11 mouse cellular contexts compared by ENCODE assay signal in genomic region chr15:101066920-101067696, GRCm38 (mm10). TPM values are rescaled to one million over a fixed set of nuclear protein-coding genes. Genes with fewer than 3 reads are reported as not detected.
A peak's percentile ranks its signal among the peaks of the same experiment; 100 is the strongest.
DNase-seq lines count a peak whose midpoint lies in the region; ATAC-seq and TF ChIP-seq lines count a peak whose summit lies in the region.
"Had no signal": no experiment of that assay in that cellular context is flagged by ENCODE, and none has a peak within 500 bp of the region (broad histone marks: within the 10 kb centered on the region; RNA-seq: fewer than 3 reads in every experiment).

No protein-coding gene starts in this region.

- no peak for ATAC-seq in lung, embryonic 15.5 days (ENCODE audit: borderline replicate concordance, extremely low read depth, low FRiP score, low TSS enrichment)
- ATAC-seq in forebrain, embryonic 14.5 days: peak; percentile 45; the same call in 1 of the 2 replicates
- no peak for ATAC-seq in kidney, embryonic 16.5 days (ENCODE audit: low FRiP score, low TSS enrichment)

- H3K4me1 ChIP-seq in lung, embryonic 15.5 days: peaks cover 67% of the 10 kb centered on the region
- H3K4me1 ChIP-seq in lung, adult 2 months (ENCODE audit: control insufficient read depth, insufficient read depth, low read length): peaks cover 14% of the 10 kb centered on the region
- no peaks in the 10 kb centered on the region for H3K4me1 ChIP-seq in forebrain, embryonic 14.5 days (ENCODE audit: control insufficient read depth, insufficient read depth, low read length)
- peaks cover 74% of the 10 kb centered on the region for H3K4me1 ChIP-seq in kidney, embryonic 16.5 days (ENCODE audit: insufficient read depth, low read length)

- no peak overlapping the region for H3K9ac ChIP-seq in lung, embryonic 15.5 days
- no peak overlapping the region for H3K9ac ChIP-seq in forebrain, embryonic 14.5 days (ENCODE audit: low read length)
- peak overlapping the region; percentile 51 for H3K9ac ChIP-seq in kidney, embryonic 16.5 days (replicated peaks; ENCODE audit: low read length)

- H3K36me3 ChIP-seq in lung, embryonic 15.5 days: no peaks in the 10 kb centered on the region
- no peaks in the 10 kb centered on the region for H3K36me3 ChIP-seq in forebrain, embryonic 14.5 days (ENCODE audit: control insufficient read depth, insufficient read depth, low read length)
- H3K36me3 ChIP-seq in kidney, embryonic 16.5 days (ENCODE audit: insufficient read depth, low read length): no peaks in the 10 kb centered on the region
- H3K36me3 ChIP-seq: heart, embryonic 13.5 days had no signal

- no peak for TF ChIP-seq POLR2A in lung, adult 2 months (IDR thresholded peaks at IDR 0.05; ENCODE audit: borderline replicate concordance, extremely low read depth, low read depth, low read length)

- no peak for TF ChIP-seq CTCF in lung, adult 2 months (IDR thresholded peaks at IDR 0.05; ENCODE audit: insufficient read depth, low read length)

- H3K4me3 ChIP-seq in lung, embryonic 15.5 days: no peak overlapping the region
- no peak overlapping the region for H3K4me3 ChIP-seq in lung, adult 2 months (replicated peaks; ENCODE audit: extremely low read depth, low read depth, low read length)
- H3K4me3 ChIP-seq in forebrain, embryonic 14.5 days (ENCODE audit: low read depth, low read length): no peak overlapping the region
- no peak overlapping the region for H3K4me3 ChIP-seq in kidney, embryonic 16.5 days (ENCODE audit: low read length)
- H3K4me3 ChIP-seq: heart, embryonic 13.5 days had no signal

- no peaks in the 10 kb centered on the region for H3K9me3 ChIP-seq in lung, embryonic 15.5 days
- H3K9me3 ChIP-seq in forebrain, embryonic 14.5 days (replicated peaks; ENCODE audit: control insufficient read depth, low read length): no peaks in the 10 kb centered on the region
- H3K9me3 ChIP-seq in kidney, embryonic 16.5 days (ENCODE audit: low read length): no peaks in the 10 kb centered on the region
- H3K9me3 ChIP-seq: heart, embryonic 13.5 days had no signal

- H3K27ac ChIP-seq in lung, embryonic 15.5 days: peak overlapping the region; percentile 58
- H3K27ac ChIP-seq in forebrain, embryonic 14.5 days (ENCODE audit: low read depth, low read length): peak overlapping the region; percentile 33; the same call in 1 of the 2 replicates
- peak overlapping the region; percentile 77 for H3K27ac ChIP-seq in kidney, embryonic 16.5 days (ENCODE audit: low read length)
- H3K27ac ChIP-seq: heart, embryonic 13.5 days; macrophage had no signal

- no peak for DNase-seq in lung, adult 2 months
- no peak for DNase-seq in forebrain, embryonic 14.5 days (ENCODE audit: low spot score)
- DNase-seq in retina, postnatal 1 day: peak; percentile 82
- DNase-seq in cerebellum, adult 9-10 months: no peak
- DNase-seq in urinary bladder, postnatal 10 days (ENCODE audit: low spot score): no peak
- no peak for DNase-seq in thymus, postnatal 25 days
- DNase-seq: thymus, adult 18-20 months had no signal

- H3K27me3 ChIP-seq in lung, embryonic 15.5 days: no peaks in the 10 kb centered on the region
- H3K27me3 ChIP-seq in forebrain, embryonic 14.5 days (replicated peaks; ENCODE audit: control insufficient read depth, insufficient read depth, low read length): no peaks in the 10 kb centered on the region
- H3K27me3 ChIP-seq in kidney, embryonic 16.5 days (ENCODE audit: insufficient read depth, low read length): no peaks in the 10 kb centered on the region

- no peak overlapping the region for H3K4me2 ChIP-seq in lung, embryonic 15.5 days
- no peak overlapping the region for H3K4me2 ChIP-seq in forebrain, embryonic 14.5 days (ENCODE audit: low read length)
- no peak overlapping the region for H3K4me2 ChIP-seq in kidney, embryonic 16.5 days (replicated peaks; ENCODE audit: low read depth, low read length)
- H3K4me2 ChIP-seq: heart, embryonic 13.5 days had no signal

- WGBS in lung, embryonic 15.5 days: 30% methylated on average over 7 of the region's 9 CpGs
- WGBS in lung, adult 2 months: 72% methylated on average over 6 of the region's 9 CpGs
- 11% methylated on average over 7 of the region's 9 CpGs for WGBS in forebrain, embryonic 14.5 days
- 35% methylated on average over 7 of the region's 9 CpGs for WGBS in kidney, embryonic 16.5 days

RNA-seq across cellular contexts. Expression of gene Fignl2, which starts 11.3 kb away (rescaled TPM):
- polyA plus RNA-seq in lung, embryonic 15.5 days (2015; fragmentation: Nextera tagmentation; extraction: Ambion mirVana): 0.19 and 0.24 TPM in 2 replicates
- polyA plus RNA-seq in lung, adult 2 months (2012; rRNA removed): 9.3 and 10.6 TPM in 2 replicates
- polyA plus RNA-seq in forebrain, embryonic 14.5 days (2014; fragmentation: Nextera tagmentation; extraction: Ambion mirVana): 0.09 TPM in 1 of 2 replicates, not detected in the other
- polyA plus RNA-seq in kidney, embryonic 16.5 days (2015; fragmentation: Nextera tagmentation; extraction: Ambion mirVana): 0.26 and 0.35 TPM in 2 replicates

RNA-seq across cellular contexts. Expression of gene Gm47841, which starts 19.9 kb away (rescaled TPM):
- polyA plus RNA-seq in lung, embryonic 15.5 days (2015; fragmentation: Nextera tagmentation; extraction: Ambion mirVana): 0.19 TPM in 1 of 2 replicates, not detected in the other
- polyA plus RNA-seq in lung, adult 2 months (2012; rRNA removed): 0.15 and 0.22 TPM in 2 replicates
- not detected in 2 replicates for polyA plus RNA-seq in forebrain, embryonic 14.5 days (2014; fragmentation: Nextera tagmentation; extraction: Ambion mirVana)
- polyA plus RNA-seq in kidney, embryonic 16.5 days (2015; fragmentation: Nextera tagmentation; extraction: Ambion mirVana): not detected in 2 replicates
- polyA plus RNA-seq: heart, embryonic 13.5 days; macrophage had no signal

RNA-seq across cellular contexts. Expression of gene Ankrd33, which starts 48.4 kb away (rescaled TPM):
- polyA plus RNA-seq in lung, embryonic 15.5 days (2015; fragmentation: Nextera tagmentation; extraction: Ambion mirVana): not detected in 2 replicates
- 0.10 and 0.28 TPM in 2 replicates for polyA plus RNA-seq in lung, adult 2 months (2012; rRNA removed)
- not detected in 2 replicates for polyA plus RNA-seq in forebrain, embryonic 14.5 days (2014; fragmentation: Nextera tagmentation; extraction: Ambion mirVana)
- polyA plus RNA-seq in kidney, embryonic 16.5 days (2015; fragmentation: Nextera tagmentation; extraction: Ambion mirVana): not detected in 2 replicates
- polyA plus RNA-seq: heart, embryonic 13.5 days; macrophage had no signal
